Mouse (Mus musculus) liver, postnatal 0 days (tissue): ENCODE measurements around the gene Gm6309. TPM values are rescaled to one million over a fixed set of nuclear protein-coding genes. Genes with fewer than 3 reads are reported as not detected.
A peak's percentile ranks its signal among the peaks of the same experiment; 100 is the strongest.
"Not testable (repeated sequence)": the region's sequence is repeated elsewhere in the genome, so short reads cannot be mapped to it uniquely, and the experiment has no call there.

Experiments
- ATAC-seq: fragments of 200-750 bp; cut with Nextera tagmentation; 2 replicates; pipeline ENCODE4 v1.8.0; 2017; ENCODE audit warnings: mild to moderate bottlenecking, moderate library complexity
- DNase-seq: peaks from one replicate; pipeline ENCODE4 v3.0.0-alpha.2; 2016
- H3K27ac ChIP-seq: fragments of 300-500 bp; sonication (generic); 2 replicates; pipeline ENCODE4 v1.5.1; 2014; ENCODE audit warnings: antibody characterized with exemption, moderate library complexity, mild to moderate bottlenecking, low read depth
- H3K27me3 ChIP-seq: fragments of 300-500 bp; sonication (generic); 2 replicates; pipeline ENCODE4 v1.6.1; 2014; ENCODE audit warnings: low read length, control low read depth, mixed read lengths; ENCODE audit not compliant: insufficient read depth
- H3K36me3 ChIP-seq: fragments of 300-500 bp; sonication (generic); replicated peaks from 2 replicates; pipeline ENCODE4 v1.6.1; 2014; ENCODE audit warnings: mild to moderate bottlenecking, control low read depth, low read length, moderate library complexity, mixed read lengths; ENCODE audit not compliant: insufficient read depth
- H3K4me1 ChIP-seq: fragments of 300-500 bp; sonication (generic); 2 replicates; pipeline ENCODE4 v1.6.1; 2014; ENCODE audit warnings: antibody characterized with exemption, mild to moderate bottlenecking, control low read depth; ENCODE audit not compliant: insufficient read depth
- H3K4me2 ChIP-seq: fragments of 300-500 bp; sonication (generic); 2 replicates; pipeline ENCODE4 v1.6.1; 2014; ENCODE audit warnings: low read depth, mild to moderate bottlenecking, low read length, moderate library complexity, mixed read lengths
- H3K4me3 ChIP-seq: fragments of 300-500 bp; sonication (generic); 2 replicates; pipeline ENCODE4 v1.5.1; 2014; ENCODE audit warnings: low read depth, low read length
- H3K9ac ChIP-seq: fragments of 300-500 bp; sonication (generic); replicated peaks from 2 replicates; pipeline ENCODE4 v1.6.1; 2014; ENCODE audit warnings: mild to moderate bottlenecking, moderate library complexity
- H3K9me3 ChIP-seq: fragments of 300-500 bp; sonication (generic); 2 replicates; pipeline ENCODE4 v1.6.1; 2016; ENCODE audit warnings: mild to moderate bottlenecking, control low read depth, low read length, mixed read lengths
- CTCF ChIP-seq: sonication (generic); IDR thresholded peaks from 2 replicates; pipeline ENCODE4 v1.5.1; 2016; ENCODE audit warnings: antibody characterized with exemption, low read depth
- EP300 ChIP-seq: IDR thresholded peaks from 2 replicates; pipeline ENCODE4 v1.6.1; 2016; ENCODE audit warnings: antibody characterized with exemption, low read depth, mild to moderate bottlenecking
- WGBS: fragments of 180-500 bp; shearing (Covaris S2); extraction: QIAGEN DNeasy Blood & Tissue Kit; methylation state at CpG from one replicate; pipeline ENCODE4 v1.1.7; 2014; ENCODE audit not compliant: insufficient replicate concordance; 5-methylcytosine and 5-hydroxymethylcytosine counted together
- polyA plus RNA-seq: library from polyadenylated mRNA; unstranded; fragments of >200 nt; fragmentation: Nextera tagmentation; extraction: Ambion mirVana; gene quantifications from 2 replicates; pipeline ENCODE4 v1.2.1, GENCODE M21; 2015

Gm6309 gene
- not detected in 2 replicates for polyA plus RNA-seq

- not testable (repeated sequence) for H3K9ac ChIP-seq, H3K4me2 ChIP-seq, H3K27me3 ChIP-seq, H3K4me1 ChIP-seq, H3K36me3 ChIP-seq, ATAC-seq, H3K9me3 ChIP-seq, H3K4me3 ChIP-seq, H3K27ac ChIP-seq, DNase-seq
- 72% methylated on average over 2 of the region's 2 CpGs for WGBS
Measured at GRCm38 (mm10) chr5:146170621-146171020, at the start of gene Gm6309. Gene Gm6309, minus strand, starts transcription at chr5:146170721.

- no peak overlapping the region for H3K9ac ChIP-seq
- 89% methylated on average over 5 of the region's 5 CpGs for WGBS
- H3K4me2 ChIP-seq: no peak overlapping the region
- peaks cover 53% of the 10 kb centered on the region for H3K36me3 ChIP-seq
- no peak overlapping the region for H3K4me3 ChIP-seq
- no peaks in the 10 kb centered on the region for H3K4me1 ChIP-seq
- H3K27ac ChIP-seq: no peak overlapping the region
- TF ChIP-seq EP300 (no peak), CTCF (no peak)
- ATAC-seq (no peak), DNase-seq (no peak)
- H3K27me3 ChIP-seq: no peaks in the 10 kb centered on the region
- no peaks in the 10 kb centered on the region for H3K9me3 ChIP-seq
Measured at GRCm38 (mm10) chr5:146205537-146205936, 35.0 kb upstream of the Gm6309 start.

GRCm38 (mm10) chr5:146203921-146204320 is 33.4 kb upstream of the Gm6309 start:
- H3K36me3 ChIP-seq: peaks cover 43% of the 10 kb centered on the region

GRCm38 (mm10) chr5:146200580-146200979 is 30.1 kb upstream of the Gm6309 start:
- no peaks in the 10 kb centered on the region for H3K4me1 ChIP-seq
- WGBS: 97% methylated on average over 5 of the region's 6 CpGs
- no peaks in the 10 kb centered on the region for H3K27me3 ChIP-seq
- no peak overlapping the region for H3K27ac ChIP-seq
- peaks cover 25% of the 10 kb centered on the region for H3K36me3 ChIP-seq
- no peaks in the 10 kb centered on the region for H3K9me3 ChIP-seq
- TF ChIP-seq CTCF (peak; percentile 46), EP300 (no peak)
- H3K9ac ChIP-seq: no peak overlapping the region
- H3K4me3 ChIP-seq: no peak overlapping the region
- ATAC-seq (no peak), DNase-seq (no peak)
- H3K4me2 ChIP-seq: no peak overlapping the region

More at GRCm38 (mm10) chr5:146203921-146204320, 33.4 kb upstream of the Gm6309 start:
- H3K9ac ChIP-seq: no peak overlapping the region
- no peaks in the 10 kb centered on the region for H3K9me3 ChIP-seq
- WGBS: 51% methylated on average over 2 of the region's 2 CpGs
- no peaks in the 10 kb centered on the region for H3K4me1 ChIP-seq
- ATAC-seq (no peak), DNase-seq (no peak)
- H3K27ac ChIP-seq: no peak overlapping the region
- no peaks in the 10 kb centered on the region for H3K27me3 ChIP-seq
- H3K4me3 ChIP-seq: no peak overlapping the region
- H3K4me2 ChIP-seq: no peak overlapping the region
- TF ChIP-seq CTCF: peak; percentile 20
- no peak for TF ChIP-seq EP300

GRCm38 (mm10) chr5:146199540-146199939 is 29.0 kb upstream of the Gm6309 start:
- WGBS: 46% methylated on average over 2 of the region's 2 CpGs
- H3K27me3 ChIP-seq: no peaks in the 10 kb centered on the region
- peaks cover 15% of the 10 kb centered on the region for H3K36me3 ChIP-seq
- H3K4me1 ChIP-seq: no peaks in the 10 kb centered on the region
- H3K4me3 ChIP-seq: no peak overlapping the region
- H3K4me2 ChIP-seq: no peak overlapping the region
- no peak overlapping the region for H3K27ac ChIP-seq
- no peaks in the 10 kb centered on the region for H3K9me3 ChIP-seq
- TF ChIP-seq EP300 (no peak), CTCF (peak; percentile 30; the same call in 1 of the 2 replicates)
- H3K9ac ChIP-seq: no peak overlapping the region
- DNase-seq (no peak), ATAC-seq (no peak)

GRCm38 (mm10) chr5:146199073-146199472 is 28.6 kb upstream of the Gm6309 start:
- H3K9ac ChIP-seq: no peak overlapping the region
- H3K9me3 ChIP-seq: no peaks in the 10 kb centered on the region
- H3K4me1 ChIP-seq: no peaks in the 10 kb centered on the region
- TF ChIP-seq CTCF: no peak
- no peak for TF ChIP-seq EP300
- no peaks in the 10 kb centered on the region for H3K27me3 ChIP-seq
- H3K27ac ChIP-seq: no peak overlapping the region
- peaks cover 10% of the 10 kb centered on the region for H3K36me3 ChIP-seq
- ATAC-seq (no peak), DNase-seq (no peak)
- no peak overlapping the region for H3K4me2 ChIP-seq
- H3K4me3 ChIP-seq: no peak overlapping the region

- DNase-seq: no peak
- TF ChIP-seq CTCF: no peak
- TF ChIP-seq EP300: no peak
- no peaks in the 10 kb centered on the region for H3K36me3 ChIP-seq
- H3K4me2 ChIP-seq: no peak overlapping the region
- no peaks in the 10 kb centered on the region for H3K4me1 ChIP-seq
- no peaks in the 10 kb centered on the region for H3K9me3 ChIP-seq
- H3K27ac ChIP-seq: no peak overlapping the region
- H3K9ac ChIP-seq: no peak overlapping the region
- no peak for ATAC-seq
- H3K27me3 ChIP-seq: no peaks in the 10 kb centered on the region
- H3K4me3 ChIP-seq: no peak overlapping the region
- 71% methylated on average over 8 of the region's 8 CpGs for WGBS
Measured at GRCm38 (mm10) chr5:146193360-146193759, 22.8 kb upstream of the Gm6309 start.
